Mouse (Mus musculus) c-Kit-positive CD71-positive TER-119-negative erythroid progenitor cells, embryonic 14.5 days (primary cell): ENCODE measurements around the gene Sparcl1.

Experiments
- DNase-seq: peaks from one replicate; pipeline ENCODE4 v3.0.0-alpha.2; 2013; ENCODE audit warnings: low read depth

Sparcl1 gene

GRCm38 (mm10) chr5:104061936-104062772 lies 51.4 kb downstream of the Sparcl1 start:
- no peak for DNase-seq

DNA sequence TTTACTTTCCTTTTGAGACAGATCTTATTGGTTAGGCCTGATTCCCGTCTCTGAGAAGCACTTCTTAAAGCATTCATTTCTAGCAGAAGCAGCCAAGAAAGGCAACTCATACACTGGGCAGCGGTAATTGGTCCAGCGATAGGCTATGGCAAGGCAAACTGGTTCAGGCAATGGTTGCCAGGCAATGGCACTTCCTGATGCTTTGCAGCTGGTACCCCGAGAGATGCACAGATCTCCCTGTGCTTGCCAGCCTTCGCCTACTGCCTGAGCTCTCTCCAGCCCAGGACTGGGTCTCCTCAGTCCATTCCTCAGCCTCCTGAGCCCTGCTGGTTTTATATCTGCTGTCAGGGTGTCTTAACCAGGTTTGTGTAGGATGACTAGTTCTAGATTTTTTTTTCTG lies 53.1 kb downstream of the Sparcl1 start:
- no peak for DNase-seq

DNA sequence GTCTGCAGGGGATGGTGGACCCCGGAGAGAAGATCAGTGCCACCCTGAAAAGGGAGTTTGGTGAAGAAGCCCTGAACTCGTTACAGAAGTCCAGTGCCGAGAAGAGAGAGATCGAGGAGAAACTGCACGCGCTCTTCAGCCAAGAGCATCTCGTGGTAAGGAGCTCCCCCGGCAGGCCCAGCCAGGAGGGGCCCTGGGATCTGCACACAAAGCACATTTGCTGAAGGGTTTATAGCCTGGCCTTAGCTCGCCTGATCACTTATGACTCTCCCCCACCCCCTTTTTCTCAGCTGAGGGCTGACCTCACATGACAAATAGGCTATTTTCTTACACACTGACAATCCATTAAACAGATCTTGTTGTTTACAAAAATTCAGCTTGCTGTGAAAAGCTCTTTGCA lies 53.9 kb downstream of the Sparcl1 start:
- no peak for DNase-seq

DNA sequence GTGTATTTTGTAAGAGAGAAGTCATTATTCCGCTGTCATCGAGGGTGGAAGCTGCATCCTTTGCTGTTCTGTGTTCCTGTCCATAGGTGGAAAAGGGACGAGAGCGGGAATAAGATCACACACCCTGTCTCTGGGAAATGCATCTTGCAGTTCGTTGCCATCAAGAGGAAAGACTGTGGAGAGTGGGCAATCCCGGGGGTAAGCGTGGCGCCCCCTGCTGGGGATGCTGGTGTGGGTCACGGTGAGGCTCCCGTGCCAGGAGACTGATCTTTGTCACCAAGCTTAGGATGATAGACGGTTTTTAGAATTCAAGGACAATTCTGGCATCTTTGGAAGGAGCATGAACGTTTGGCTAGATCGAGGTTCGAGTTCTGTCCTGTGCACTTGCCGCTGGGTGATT lies 55.5 kb downstream of the Sparcl1 start:
- no peak for DNase-seq

GRCm38 (mm10) chr5:104056295-104056694 lies 57.2 kb downstream of the Sparcl1 start:
- DNase-seq, result no peak

DNA sequence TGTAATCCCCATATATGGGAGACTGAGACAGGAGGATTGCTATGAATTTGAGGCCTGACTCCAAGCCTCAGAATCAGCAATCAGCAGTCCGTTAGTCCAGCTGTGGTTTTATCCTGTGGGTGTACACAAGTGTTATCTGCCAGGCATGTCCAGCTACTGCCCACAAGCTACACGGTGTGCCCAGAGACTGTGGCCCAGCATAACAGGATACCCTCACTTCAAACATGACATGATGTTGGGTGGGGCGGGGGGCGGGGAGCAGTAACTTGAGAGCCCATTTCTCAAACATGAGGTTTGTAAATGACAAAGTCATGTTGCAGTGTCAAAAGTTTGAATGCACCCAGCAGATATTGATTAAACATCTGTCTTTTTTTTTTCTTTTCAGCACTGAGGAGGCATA lies 57.7 kb downstream of the Sparcl1 start:
- no peak for DNase-seq

DNA sequence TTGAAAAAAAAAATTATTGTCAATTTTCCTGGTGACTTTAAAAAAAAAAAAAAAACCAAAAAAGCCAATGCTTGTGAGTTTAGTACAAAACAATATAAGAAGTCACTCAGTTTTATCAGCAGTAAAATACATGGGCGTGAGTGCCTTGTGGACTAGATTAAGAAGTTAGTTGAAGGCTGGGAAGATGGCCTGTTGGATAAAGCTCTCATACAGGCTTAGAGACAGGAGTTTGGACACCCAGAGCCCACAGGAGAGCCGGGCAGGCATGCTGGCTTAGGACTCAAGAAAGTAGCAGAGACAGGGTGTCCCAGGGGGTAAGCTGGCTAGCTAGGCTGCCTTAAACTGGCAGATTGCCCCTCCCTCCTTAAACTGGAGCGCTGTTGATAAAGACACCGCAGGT lies 58.6 kb downstream of the Sparcl1 start:
- peak; percentile 70 for DNase-seq

DNA sequence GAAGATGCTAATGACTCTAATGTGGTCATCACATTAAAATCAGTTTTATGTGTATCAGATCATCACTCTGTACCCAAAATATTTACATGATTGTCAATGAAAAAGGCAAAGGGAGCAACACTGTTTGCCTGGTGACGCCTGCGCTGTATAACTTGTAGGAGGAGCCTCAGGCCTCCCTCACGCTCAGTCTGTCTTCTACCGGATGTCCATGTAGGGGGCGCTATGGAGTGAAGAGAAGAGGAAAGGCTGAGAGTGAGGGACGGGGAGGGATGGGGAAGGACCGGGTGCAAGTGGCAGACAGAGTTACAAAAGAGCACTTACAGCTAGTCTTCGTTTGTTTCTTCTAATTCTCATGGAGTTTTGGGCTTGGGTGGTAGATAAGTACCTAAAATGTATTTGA lies 60.6 kb downstream of the Sparcl1 start:
- DNase-seq, result no peak

GRCm38 (mm10) chr5:104048139-104048538 lies 65.4 kb downstream of the Sparcl1 start:
- no peak for DNase-seq

- DNase-seq, result no peak
Measured at GRCm38 (mm10) chr5:104047200-104048105, 66.1 kb downstream of the Sparcl1 start.

DNA sequence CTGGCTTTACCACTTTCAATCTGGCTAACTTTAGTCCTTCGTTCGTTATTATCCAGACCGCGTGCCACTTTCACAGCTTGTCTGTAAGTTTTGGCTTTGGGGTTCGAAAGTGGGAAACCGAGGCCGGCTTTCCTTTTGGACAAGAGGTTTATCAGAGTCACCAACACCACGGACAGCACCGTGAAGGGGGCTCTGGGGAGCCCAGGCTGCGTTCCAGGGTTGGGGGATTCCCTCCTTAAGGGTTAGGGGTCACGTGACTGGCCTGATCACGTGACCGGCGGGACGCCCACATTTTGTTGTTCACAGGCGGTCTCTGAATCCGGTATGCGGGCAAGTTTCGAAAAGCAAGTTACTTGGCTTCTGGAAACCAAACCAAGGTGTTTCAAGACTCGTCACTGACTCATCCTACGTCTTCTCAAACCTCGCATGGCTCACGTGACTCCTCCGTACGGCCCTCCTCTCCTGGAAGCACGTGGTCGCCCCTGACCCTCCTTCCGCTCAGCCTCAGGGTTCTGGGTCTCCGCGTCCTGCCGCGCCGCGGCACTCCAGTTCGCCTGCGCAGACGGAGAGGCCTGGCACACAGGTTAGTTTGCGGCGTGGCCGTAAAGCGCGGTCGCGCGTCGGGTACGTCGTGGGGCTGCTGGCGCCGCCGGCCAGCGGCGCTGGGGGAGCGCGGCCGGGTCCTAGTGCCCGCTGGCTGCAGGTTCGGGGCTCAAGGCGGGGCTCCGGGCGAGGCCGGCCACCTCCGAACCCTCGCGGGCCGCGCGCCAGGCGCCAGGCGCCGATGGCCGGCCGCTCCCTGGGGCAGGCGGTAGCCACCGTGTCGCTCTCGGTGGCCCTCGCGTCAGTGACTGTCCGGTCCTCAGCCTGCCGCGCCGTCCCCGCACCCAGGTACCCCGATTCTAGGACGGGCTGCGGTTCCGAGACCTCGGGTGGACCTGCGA lies 67.0 kb downstream of the Sparcl1 start, which contains the start of gene Nudt9:
TSS of gene Nudt9 (plus strand) at position 51 of the 944 bp plus-strand sequence.
- DNase-seq, result peak; percentile 91

DNA sequence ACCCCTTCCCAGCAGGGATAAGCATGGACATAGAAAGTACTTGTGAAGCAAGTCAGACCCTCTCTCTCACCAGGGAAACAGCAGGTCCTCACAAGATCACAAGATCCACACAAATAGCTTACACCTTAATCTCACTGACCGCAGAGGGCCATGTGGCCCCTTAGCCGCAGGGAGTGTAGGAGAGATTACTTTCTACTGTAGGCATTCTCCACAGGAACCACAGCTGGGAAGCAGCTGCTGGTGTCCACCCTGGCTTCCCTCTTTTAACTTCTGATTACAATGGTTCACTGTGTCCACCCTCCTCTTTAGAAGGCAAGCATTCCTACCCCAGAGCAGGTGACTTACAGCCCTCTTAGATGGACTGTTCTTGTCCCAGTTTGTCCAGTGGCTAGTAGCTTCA lies 69.8 kb downstream of the Sparcl1 start:
- no peak for DNase-seq

DNA sequence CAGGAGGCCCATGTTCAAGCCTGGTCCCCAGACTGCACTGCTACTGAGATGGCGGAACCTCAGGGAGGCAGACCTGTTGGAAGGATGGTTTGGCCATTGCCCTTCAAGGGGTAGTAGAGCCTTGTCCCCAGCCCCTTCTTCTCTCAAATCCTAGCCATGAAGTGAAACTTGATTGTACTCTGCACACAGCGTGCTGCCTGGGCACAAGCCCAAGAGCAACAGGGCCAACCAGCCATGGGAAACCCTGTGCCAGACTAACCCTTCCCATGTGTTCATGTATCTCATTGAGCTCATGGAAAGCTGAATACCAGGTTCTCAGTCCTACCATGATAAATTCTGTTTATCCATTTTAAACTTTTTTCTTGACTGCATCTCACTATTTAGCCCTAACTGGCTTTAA lies 70.6 kb downstream of the Sparcl1 start:
- DNase-seq, result no peak

DNA sequence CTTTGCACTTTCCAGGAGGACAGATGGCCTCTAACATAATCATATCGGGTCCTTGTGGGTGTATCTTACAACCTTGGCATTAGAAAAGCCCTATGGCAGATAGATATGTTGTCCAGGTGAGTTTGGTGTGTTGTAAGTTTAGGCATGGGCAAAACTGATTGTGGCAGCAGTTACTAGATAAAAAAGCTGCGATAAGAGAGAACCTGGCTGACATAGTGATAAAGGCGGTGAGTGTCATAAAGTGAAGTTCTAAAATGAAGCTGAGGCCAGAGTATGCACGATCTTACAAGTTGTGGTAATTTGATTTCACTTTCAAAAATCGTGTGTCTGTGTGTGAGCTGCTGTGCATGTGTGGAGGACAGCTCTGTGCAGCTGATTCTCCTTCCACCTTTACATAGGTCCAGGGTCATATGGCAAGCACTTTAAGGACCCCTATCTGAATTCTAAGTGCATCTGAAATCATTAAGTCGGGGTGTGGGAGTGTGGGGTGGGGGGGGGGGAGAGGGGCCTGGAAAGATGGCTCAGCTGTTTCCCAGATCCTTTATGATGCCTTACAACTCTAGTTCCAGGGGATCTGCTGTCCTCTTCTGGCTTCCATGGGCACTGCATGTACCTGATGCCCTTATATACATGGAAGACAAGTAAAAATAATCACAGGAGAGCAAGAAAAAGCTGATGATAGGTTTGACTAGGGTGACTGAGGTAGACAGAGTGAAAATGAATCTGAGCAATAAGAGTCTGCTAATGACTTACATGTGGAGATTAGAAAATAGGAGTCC lies 74.2 kb downstream of the Sparcl1 start:
- DNase-seq, result peak; percentile 44

DNA sequence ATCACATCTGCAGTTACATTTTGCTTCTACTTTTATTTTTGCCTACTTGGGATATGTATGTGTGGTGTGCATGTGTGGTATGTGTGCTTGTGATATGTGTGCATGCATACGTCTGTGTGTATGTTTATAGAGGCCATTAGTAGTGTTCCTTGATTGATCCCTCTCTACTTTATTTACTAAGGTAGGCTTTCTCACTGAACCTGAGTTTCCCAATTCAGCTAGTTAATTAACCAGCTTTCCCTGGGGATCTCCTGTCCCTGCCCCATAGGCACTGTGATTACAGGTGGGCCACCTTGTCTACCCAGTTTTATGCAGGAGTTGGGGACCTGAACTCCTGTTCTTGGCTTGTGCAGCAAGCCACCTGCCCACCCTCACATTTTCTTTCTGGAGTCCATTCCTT lies 76.8 kb downstream of the Sparcl1 start:
- no peak for DNase-seq

- DNase-seq, result no peak
Measured at GRCm38 (mm10) chr5:104035824-104036223, 77.7 kb downstream of the Sparcl1 start.

DNA sequence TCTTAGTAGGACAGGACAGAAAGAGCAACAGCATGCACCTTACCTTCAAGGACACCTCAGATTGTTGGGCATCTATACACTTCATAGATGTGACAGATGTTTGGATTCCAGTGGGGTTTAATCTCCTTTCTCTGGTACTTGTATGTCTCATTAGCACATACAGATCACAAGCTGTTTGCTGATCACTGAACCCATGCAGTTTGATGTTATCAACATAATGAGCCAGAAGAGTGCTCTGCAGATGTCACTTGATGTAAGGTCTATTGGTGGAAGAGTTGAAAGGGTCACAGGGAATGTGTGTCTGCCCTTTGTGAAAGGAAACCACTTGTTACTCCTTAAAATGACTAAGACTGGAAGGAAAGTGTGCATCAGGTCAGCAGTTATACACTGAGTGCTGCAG lies 78.5 kb downstream of the Sparcl1 start:
- no peak for DNase-seq

GRCm38 (mm10) chr5:104032434-104033097 lies 81.0 kb downstream of the Sparcl1 start:
- no peak for DNase-seq
